Mouse (Mus musculus) forebrain, embryonic 15.5 days (tissue): ENCODE measurements around the gene Btbd9. TPM values are rescaled to one million over a fixed set of nuclear protein-coding genes. Genes with fewer than 3 reads are reported as not detected.
A peak's percentile ranks its signal among the peaks of the same experiment; 100 is the strongest.

Experiments used
- ATAC-seq: fragments of 200-750 bp; cut with Nextera tagmentation; replicated peaks from 2 replicates; pipeline ENCODE4 v1.8.0; 2017; ENCODE audit warnings: mild to moderate bottlenecking, moderate TSS enrichment, moderate library complexity
- H3K27ac ChIP-seq: fragments of 300-500 bp; sonication (generic); replicated peaks from 2 replicates; pipeline ENCODE4 v1.5.1; 2015; ENCODE audit warnings: mild to moderate bottlenecking, inconsistent platforms
- H3K27me3 ChIP-seq: fragments of 300-500 bp; sonication (generic); 2 replicates; pipeline ENCODE4 v1.6.1; 2015; ENCODE audit warnings: inconsistent platforms
- H3K36me3 ChIP-seq: fragments of 300-500 bp; sonication (generic); 2 replicates; pipeline ENCODE4 v1.6.1; 2015; ENCODE audit warnings: mild to moderate bottlenecking, inconsistent platforms
- H3K4me1 ChIP-seq: fragments of 300-500 bp; sonication (generic); 2 replicates; pipeline ENCODE4 v1.6.1; 2015; ENCODE audit warnings: inconsistent platforms
- H3K4me2 ChIP-seq: fragments of 300-500 bp; sonication (generic); replicated peaks from 2 replicates; pipeline ENCODE4 v1.6.1; 2015; ENCODE audit warnings: mild to moderate bottlenecking, inconsistent platforms
- H3K4me3 ChIP-seq: fragments of 300-500 bp; sonication (generic); 2 replicates; pipeline ENCODE4 v1.5.1; 2015; ENCODE audit warnings: mild to moderate bottlenecking, inconsistent platforms
- H3K9ac ChIP-seq: fragments of 300-500 bp; sonication (generic); replicated peaks from 2 replicates; pipeline ENCODE4 v1.6.1; 2015; ENCODE audit warnings: mild to moderate bottlenecking, inconsistent platforms
- H3K9me3 ChIP-seq: fragments of 300-500 bp; sonication (generic); 2 replicates; pipeline ENCODE4 v1.6.1; 2016; ENCODE audit warnings: inconsistent platforms
- whole genome bisulfite sequencing: fragments of 180-500 bp; shearing (Covaris S2); methylation state at CpG from one replicate; pipeline ENCODE4 v1.1.7; 2015; ENCODE audit warnings: mixed read lengths; 5-methylcytosine and 5-hydroxymethylcytosine counted together
- polyA plus RNA-seq: library from polyadenylated mRNA; unstranded; fragments of >200 nt; fragmentation: Nextera tagmentation; extraction: Ambion mirVana; gene quantifications from 2 replicates; pipeline ENCODE4 v1.2.1, GENCODE M21; 2015

Gene Btbd9
- polyA plus RNA-seq, 1 experiment from 2014 or later = 146 TPM

- Histone ChIP-seq H3K4me3 (no peak overlapping the region), H3K27ac (peak overlapping the region; percentile 58), H3K27me3 (no peaks in the 10 kb centered on the region), H3K9ac (no peak overlapping the region), H3K4me2 (no peak overlapping the region), H3K36me3 (no peaks in the 10 kb centered on the region), H3K9me3 (no peaks in the 10 kb centered on the region), H3K4me1 (peaks cover 42% of the 10 kb centered on the region)
- 41% methylated on average over 6 of the region's 6 CpGs for WGBS
- peak; percentile 60; the same call in 1 of the 2 replicates for ATAC-seq
These were observed 339.7 kb downstream of the Btbd9 start for GRCm38 (mm10) chr17:30236611-30237010.

- H3K9ac ChIP-seq = no peak overlapping the region
- H3K27me3 ChIP-seq = no peaks in the 10 kb centered on the region
- H3K4me1 ChIP-seq = peaks cover 30% of the 10 kb centered on the region
- no peak overlapping the region for H3K27ac ChIP-seq
- H3K36me3 ChIP-seq = no peaks in the 10 kb centered on the region
- no peak for ATAC-seq
- H3K4me3 ChIP-seq = no peak overlapping the region
- WGBS = 89% methylated on average over 4 of the region's 4 CpGs
- no peak overlapping the region for H3K4me2 ChIP-seq
- no peaks in the 10 kb centered on the region for H3K9me3 ChIP-seq
These were observed 340.9 kb downstream of the Btbd9 start for GRCm38 (mm10) chr17:30235380-30235779.

GRCm38 (mm10) chr17:30232698-30233097 is 343.6 kb downstream of the Btbd9 start:
- 43% methylated on average over 4 of the region's 4 CpGs for WGBS
- peaks cover 25% of the 10 kb centered on the region for H3K4me1 ChIP-seq
- no peaks in the 10 kb centered on the region for H3K36me3 ChIP-seq
- no peak overlapping the region for H3K27ac ChIP-seq
- H3K27me3 ChIP-seq = no peaks in the 10 kb centered on the region
- ATAC-seq = no peak
- no peak overlapping the region for H3K9ac ChIP-seq
- H3K4me2 ChIP-seq = no peak overlapping the region
- no peaks in the 10 kb centered on the region for H3K9me3 ChIP-seq
- no peak overlapping the region for H3K4me3 ChIP-seq

- Histone ChIP-seq H3K4me2 (no peak overlapping the region), H3K9ac (no peak overlapping the region), H3K27ac (no peak overlapping the region), H3K4me1 (peaks cover 15% of the 10 kb centered on the region), H3K9me3 (no peaks in the 10 kb centered on the region), H3K4me3 (no peak overlapping the region), H3K36me3 (no peaks in the 10 kb centered on the region), H3K27me3 (no peaks in the 10 kb centered on the region)
- WGBS = 88% methylated on average over 1 of the region's 1 CpGs
- ATAC-seq = no peak
These were observed 344.8 kb downstream of the Btbd9 start for GRCm38 (mm10) chr17:30231483-30231882.

- WGBS = 94% methylated on average over 4 of the region's 4 CpGs
- Histone ChIP-seq H3K4me3 (no peak overlapping the region), H3K9ac (no peak overlapping the region), H3K9me3 (no peaks in the 10 kb centered on the region), H3K36me3 (no peaks in the 10 kb centered on the region), H3K4me1 (peaks cover 15% of the 10 kb centered on the region), H3K27me3 (no peaks in the 10 kb centered on the region), H3K4me2 (no peak overlapping the region), H3K27ac (no peak overlapping the region)
- ATAC-seq = no peak
These were observed 345.9 kb downstream of the Btbd9 start for GRCm38 (mm10) chr17:30230428-30230827.

GRCm38 (mm10) chr17:30228439-30229215 is 347.7 kb downstream of the Btbd9 start:
- 85% methylated on average over 10 of the region's 10 CpGs for WGBS
- H3K27ac ChIP-seq = no peak overlapping the region
- H3K4me2 ChIP-seq = no peak overlapping the region
- no peaks in the 10 kb centered on the region for H3K27me3 ChIP-seq
- H3K9me3 ChIP-seq = no peaks in the 10 kb centered on the region
- no peak for ATAC-seq
- H3K4me1 ChIP-seq = peaks cover 21% of the 10 kb centered on the region
- H3K9ac ChIP-seq = no peak overlapping the region
- no peak overlapping the region for H3K4me3 ChIP-seq
- no peaks in the 10 kb centered on the region for H3K36me3 ChIP-seq

- no peak overlapping the region for H3K4me2 ChIP-seq
- no peak overlapping the region for H3K9ac ChIP-seq
- H3K36me3 ChIP-seq = no peaks in the 10 kb centered on the region
- H3K4me1 ChIP-seq = peaks cover 29% of the 10 kb centered on the region
- no peak for ATAC-seq
- no peaks in the 10 kb centered on the region for H3K9me3 ChIP-seq
- no peak overlapping the region for H3K27ac ChIP-seq
- H3K27me3 ChIP-seq = no peaks in the 10 kb centered on the region
- 30% methylated on average over 5 of the region's 5 CpGs for WGBS
- no peak overlapping the region for H3K4me3 ChIP-seq
These were observed 351.1 kb downstream of the Btbd9 start for GRCm38 (mm10) chr17:30225030-30225740.

GRCm38 (mm10) chr17:30222837-30223236 is 353.5 kb downstream of the Btbd9 start:
- no peak for ATAC-seq
- H3K4me3 ChIP-seq = no peak overlapping the region
- H3K9ac ChIP-seq = no peak overlapping the region
- no peaks in the 10 kb centered on the region for H3K9me3 ChIP-seq
- WGBS = 62% methylated on average over 12 of the region's 12 CpGs
- H3K27me3 ChIP-seq = no peaks in the 10 kb centered on the region
- H3K36me3 ChIP-seq = no peaks in the 10 kb centered on the region
- H3K4me2 ChIP-seq = no peak overlapping the region
- H3K4me1 ChIP-seq = peaks cover 20% of the 10 kb centered on the region
- no peak overlapping the region for H3K27ac ChIP-seq

GRCm38 (mm10) chr17:30222361-30222760 is 353.9 kb downstream of the Btbd9 start:
- no peaks in the 10 kb centered on the region for H3K9me3 ChIP-seq
- H3K4me3 ChIP-seq = no peak overlapping the region
- 71% methylated on average over 11 of the region's 11 CpGs for WGBS
- H3K4me2 ChIP-seq = no peak overlapping the region
- H3K4me1 ChIP-seq = peaks cover 20% of the 10 kb centered on the region
- H3K9ac ChIP-seq = no peak overlapping the region
- no peak overlapping the region for H3K27ac ChIP-seq
- H3K36me3 ChIP-seq = no peaks in the 10 kb centered on the region
- no peak for ATAC-seq
- H3K27me3 ChIP-seq = no peaks in the 10 kb centered on the region

GRCm38 (mm10) chr17:30221677-30222076 is 354.6 kb downstream of the Btbd9 start:
- H3K9me3 ChIP-seq = no peaks in the 10 kb centered on the region
- 81% methylated on average over 14 of the region's 14 CpGs for WGBS
- H3K4me1 ChIP-seq = peaks cover 24% of the 10 kb centered on the region
- no peaks in the 10 kb centered on the region for H3K27me3 ChIP-seq
- H3K27ac ChIP-seq = no peak overlapping the region
- ATAC-seq = no peak
- H3K4me3 ChIP-seq = no peak overlapping the region
- no peak overlapping the region for H3K4me2 ChIP-seq
- no peak overlapping the region for H3K9ac ChIP-seq
- no peaks in the 10 kb centered on the region for H3K36me3 ChIP-seq

- Histone ChIP-seq H3K4me3 (no peak overlapping the region), H3K27me3 (no peaks in the 10 kb centered on the region), H3K4me1 (peaks cover 13% of the 10 kb centered on the region; the same call in 1 of the 2 replicates), H3K4me2 (no peak overlapping the region), H3K27ac (no peak overlapping the region), H3K36me3 (peaks cover 5% of the 10 kb centered on the region; the same call in 1 of the 2 replicates), H3K9me3 (no peaks in the 10 kb centered on the region), H3K9ac (no peak overlapping the region)
- WGBS = 70% methylated on average over 4 of the region's 4 CpGs
- no peak for ATAC-seq
These were observed 360.5 kb downstream of the Btbd9 start for GRCm38 (mm10) chr17:30215741-30216140.

- H3K4me3 ChIP-seq = no peak overlapping the region
- H3K9ac ChIP-seq = no peak overlapping the region
- H3K27ac ChIP-seq = no peak overlapping the region
- H3K4me2 ChIP-seq = no peak overlapping the region
- peaks cover 9% of the 10 kb centered on the region; the same call in 1 of the 2 replicates for H3K36me3 ChIP-seq
- H3K4me1 ChIP-seq = peaks cover 13% of the 10 kb centered on the region; the same call in 1 of the 2 replicates
- WGBS = 88% methylated on average over 6 of the region's 6 CpGs
- H3K9me3 ChIP-seq = no peaks in the 10 kb centered on the region
- H3K27me3 ChIP-seq = no peaks in the 10 kb centered on the region
- no peak for ATAC-seq
These were observed 361.9 kb downstream of the Btbd9 start for GRCm38 (mm10) chr17:30214393-30214792.
